Comparison of ENCODE assay signal across 26 mouse cellular contexts in genomic region chr12:61332164-61332563, GRCm38 (mm10).
"Had no signal": no experiment of that assay in that cellular context is flagged by ENCODE, and none has a peak within 500 bp of the region (broad histone marks: within the 10 kb centered on the region; RNA-seq: fewer than 3 reads in every experiment).

No protein-coding gene starts in this region.

- H3K9ac ChIP-seq: heart, embryonic 12.5 days; hindbrain, embryonic 12.5 days; hindbrain, embryonic 14.5 days; intestine, embryonic 15.5 days; limb, embryonic 12.5 days; liver, embryonic 13.5 days; liver, embryonic 15.5 days had no signal

- H3K9me3 ChIP-seq: heart, embryonic 10.5 days; heart, embryonic 12.5 days; hindbrain, embryonic 10.5 days; hindbrain, embryonic 12.5 days; intestine, embryonic 15.5 days; limb, embryonic 10.5 days; limb, embryonic 12.5 days; liver, embryonic 13.5 days; liver, embryonic 15.5 days had no signal

- H3K27ac ChIP-seq: gastrocnemius, adult 2 months; heart, embryonic 10.5 days; hindbrain, embryonic 10.5 days; hindbrain, embryonic 12.5 days; hindbrain, embryonic 14.5 days; intestine, embryonic 15.5 days; layer of hippocampus, adult 2 months; left cerebral cortex, adult 2 months; limb, embryonic 10.5 days; limb, embryonic 12.5 days; liver, embryonic 13.5 days; liver, embryonic 15.5 days had no signal

- H3K4me3 ChIP-seq: gastrocnemius, adult 2 months; heart, embryonic 10.5 days; heart, embryonic 12.5 days; hindbrain, embryonic 10.5 days; hindbrain, embryonic 12.5 days; intestine, embryonic 15.5 days; layer of hippocampus, adult 2 months; left cerebral cortex, adult 2 months; limb, embryonic 10.5 days; limb, embryonic 12.5 days; liver, embryonic 13.5 days; liver, embryonic 15.5 days had no signal

- ATAC-seq: hindbrain, embryonic 16.5 days; inflammation-experienced regulatory T-cells, adult 6 months; intestine, embryonic 15.5 days; intestine, postnatal 0 days had no signal

- DNase-seq: gastrocnemius, adult 2 months; gastrocnemius, postnatal 10 days; gastrocnemius, postnatal 25 days; heart, adult 18-20 months; heart, postnatal 10 days; heart, postnatal 4 days; kidney, adult 2 months; kidney, postnatal 10 days; kidney, postnatal 25 days; liver; liver, embryonic 13.5 days had no signal

- H3K4me2 ChIP-seq: heart, embryonic 12.5 days; hindbrain, embryonic 12.5 days; hindbrain, embryonic 14.5 days; intestine, embryonic 15.5 days; limb, embryonic 12.5 days; liver, embryonic 11.5 days; liver, embryonic 13.5 days; liver, embryonic 15.5 days had no signal

- H3K27me3 ChIP-seq: heart, embryonic 12.5 days; hindbrain, embryonic 12.5 days; intestine, embryonic 15.5 days; limb, embryonic 12.5 days; liver, embryonic 13.5 days; liver, embryonic 15.5 days had no signal

- H3K36me3 ChIP-seq: heart, embryonic 10.5 days; heart, embryonic 12.5 days; hindbrain, embryonic 10.5 days; hindbrain, embryonic 12.5 days; intestine, embryonic 15.5 days; limb, embryonic 10.5 days; limb, embryonic 12.5 days; liver, embryonic 13.5 days; liver, embryonic 15.5 days had no signal

- H3K4me1 ChIP-seq: heart, embryonic 10.5 days; heart, embryonic 12.5 days; hindbrain, embryonic 10.5 days; hindbrain, embryonic 12.5 days; intestine, embryonic 15.5 days; limb, embryonic 10.5 days; limb, embryonic 12.5 days; liver, embryonic 13.5 days; liver, embryonic 15.5 days had no signal
